Mouse (Mus musculus): ENCODE results near the gene Lyve1. TPM values are rescaled to one million over a fixed set of nuclear protein-coding genes. Genes with fewer than 3 reads are reported as not detected.

Gene Lyve1
- polyA plus RNA-seq, 2 experiments: 18.3 to 22.7 TPM

GRCm38 (mm10) chr7:110807460-110808030 is 55.5 kb downstream of the Lyve1 start:
- no peak overlapping the region for H3K4me2 ChIP-seq (ENCODE audit: low read depth)
- peaks cover 61% of the 10 kb centered on the region for H3K36me3 ChIP-seq (replicated peaks; ENCODE audit: control insufficient read depth, insufficient read depth, low read depth)
- H3K27me3 ChIP-seq (ENCODE audit: control insufficient read depth, insufficient read depth, low read length): no peaks in the 10 kb centered on the region
- no peak overlapping the region for H3K4me3 ChIP-seq (ENCODE audit: insufficient read depth in 1 of 2, low read depth in 2 of 2, low read length in 2 of 2)
- no peaks in the 10 kb centered on the region for H3K9me3 ChIP-seq (ENCODE audit: control insufficient read depth, low read length)
- H3K9ac ChIP-seq (replicated peaks): no peak overlapping the region
- ATAC-seq (ENCODE audit: insufficient read depth) (no peak), DNase-seq (ENCODE audit: low read depth in 3 of 3, low spot score in 3 of 3) (no peak)
- no peak for TF ChIP-seq EP300 (IDR thresholded peaks at IDR 0.05; ENCODE audit: low read depth)
- no peak for TF ChIP-seq CTCF (IDR thresholded peaks at IDR 0.05; ENCODE audit: low read depth)
- H3K27ac ChIP-seq: no peak overlapping the region
- H3K4me1 ChIP-seq (replicated peaks; ENCODE audit: control insufficient read depth in 2 of 2, insufficient read depth in 2 of 2, low read length in 1 of 2): no peaks in the 10 kb centered on the region
- 83% methylated on average over 13 of the region's 13 CpGs for WGBS (ENCODE audit: insufficient replicate concordance)

- no peak for DNase-seq (ENCODE audit: low read depth in 3 of 3, low spot score in 3 of 3)
Measured at GRCm38 (mm10) chr7:110804266-110804665, 58.8 kb downstream of the Lyve1 start.

GRCm38 (mm10) chr7:110803131-110803530 is 59.9 kb downstream of the Lyve1 start:
- peaks cover 60% of the 10 kb centered on the region for H3K36me3 ChIP-seq (replicated peaks; ENCODE audit: control insufficient read depth, insufficient read depth, low read depth)
- ATAC-seq (ENCODE audit: insufficient read depth): no peak
- 85% methylated on average over 10 of the region's 10 CpGs for WGBS (ENCODE audit: insufficient replicate concordance)

More at GRCm38 (mm10) chr7:110804266-110804665, 58.8 kb downstream of the Lyve1 start:
- no peak for TF ChIP-seq CTCF (IDR thresholded peaks at IDR 0.05; ENCODE audit: low read depth)
- TF ChIP-seq EP300 (IDR thresholded peaks at IDR 0.05; ENCODE audit: low read depth): no peak
- ATAC-seq (ENCODE audit: insufficient read depth): no peak
- Histone ChIP-seq H3K4me3 (ENCODE audit: insufficient read depth in 1 of 2, low read depth in 2 of 2, low read length in 2 of 2) (no peak overlapping the region), H3K9me3 (ENCODE audit: control insufficient read depth, low read length) (no peaks in the 10 kb centered on the region), H3K9ac (replicated peaks) (no peak overlapping the region), H3K4me1 (replicated peaks; ENCODE audit: control insufficient read depth in 2 of 2, insufficient read depth in 2 of 2, low read length in 1 of 2) (no peaks in the 10 kb centered on the region), H3K4me2 (ENCODE audit: low read depth) (no peak overlapping the region), H3K36me3 (replicated peaks; ENCODE audit: control insufficient read depth, insufficient read depth, low read depth) (peaks cover 59% of the 10 kb centered on the region), H3K27me3 (ENCODE audit: control insufficient read depth, insufficient read depth, low read length) (no peaks in the 10 kb centered on the region), H3K27ac (no peak overlapping the region)
- 69% methylated on average over 3 of the region's 3 CpGs for WGBS (ENCODE audit: insufficient replicate concordance)

GRCm38 (mm10) chr7:110801028-110801427 is 62.0 kb downstream of the Lyve1 start:
- ATAC-seq (ENCODE audit: insufficient read depth) (peak; percentile 48; the same call in 1 of the 2 replicates), DNase-seq (ENCODE audit: low read depth in 3 of 3, low spot score in 3 of 3) (peak; percentile 59 to 66 (median 64))
- Histone ChIP-seq H3K36me3 (replicated peaks; ENCODE audit: control insufficient read depth, insufficient read depth, low read depth) (peaks cover 58% of the 10 kb centered on the region), H3K27ac (no peak overlapping the region), H3K4me1 (replicated peaks; ENCODE audit: control insufficient read depth in 2 of 2, insufficient read depth in 2 of 2, low read length in 1 of 2) (no peaks in the 10 kb centered on the region), H3K4me3 (ENCODE audit: insufficient read depth in 1 of 2, low read depth in 2 of 2, low read length in 2 of 2) (no peak overlapping the region), H3K9me3 (ENCODE audit: control insufficient read depth, low read length) (no peaks in the 10 kb centered on the region), H3K9ac (replicated peaks) (no peak overlapping the region), H3K27me3 (ENCODE audit: control insufficient read depth, insufficient read depth, low read length) (no peaks in the 10 kb centered on the region), H3K4me2 (ENCODE audit: low read depth) (no peak overlapping the region)
- WGBS (ENCODE audit: insufficient replicate concordance): 0% methylated on average over 4 of the region's 4 CpGs
- TF ChIP-seq CTCF (IDR thresholded peaks at IDR 0.05; ENCODE audit: low read depth) (peak; percentile 96), EP300 (IDR thresholded peaks at IDR 0.05; ENCODE audit: low read depth) (no peak)

More at GRCm38 (mm10) chr7:110803131-110803530, 59.9 kb downstream of the Lyve1 start:
- Histone ChIP-seq H3K9me3 (ENCODE audit: control insufficient read depth, low read length) (no peaks in the 10 kb centered on the region), H3K4me1 (replicated peaks; ENCODE audit: control insufficient read depth in 2 of 2, insufficient read depth in 2 of 2, low read length in 1 of 2) (no peaks in the 10 kb centered on the region), H3K27me3 (ENCODE audit: control insufficient read depth, insufficient read depth, low read length) (no peaks in the 10 kb centered on the region), H3K27ac (no peak overlapping the region), H3K4me3 (ENCODE audit: insufficient read depth in 1 of 2, low read depth in 2 of 2, low read length in 2 of 2) (no peak overlapping the region), H3K9ac (replicated peaks) (no peak overlapping the region), H3K4me2 (ENCODE audit: low read depth) (no peak overlapping the region)
- TF ChIP-seq CTCF (IDR thresholded peaks at IDR 0.05; ENCODE audit: low read depth): no peak
- no peak for TF ChIP-seq EP300 (IDR thresholded peaks at IDR 0.05; ENCODE audit: low read depth)
- DNase-seq (ENCODE audit: low read depth in 3 of 3, low spot score in 3 of 3): no peak

Small RNA genes lying within 50 kb of the gene (microRNA-seq; reads per million reads assigned to microRNA genes)
- gene Gm47282: not detected

Other genes starting within 250 kb of the Lyve1 start
- gene Sbf2, start 248.3 kb downstream of the Lyve1 start, polyA plus RNA-seq (2012; rRNA removed): 2.6 and 2.9 TPM in 2 replicates
- gene Sbf2, start 248.3 kb downstream of the Lyve1 start, polyA plus RNA-seq (2014; fragmentation: Nextera tagmentation; extraction: Ambion mirVana): 3.3 TPM in 2 replicates
- gene Adm, start 235.6 kb downstream of the Lyve1 start, polyA plus RNA-seq (2012; rRNA removed): 1.5 TPM in 2 replicates
- gene Adm, start 235.6 kb downstream of the Lyve1 start, polyA plus RNA-seq (2014; fragmentation: Nextera tagmentation; extraction: Ambion mirVana): 1.2 and 1.4 TPM in 2 replicates
- gene Ampd3, start 95.0 kb downstream of the Lyve1 start, polyA plus RNA-seq (2012; rRNA removed): 19.4 and 21.9 TPM in 2 replicates
- 28.6 and 32.9 TPM in 2 replicates for gene Ampd3, start 95.0 kb downstream of the Lyve1 start, polyA plus RNA-seq (2014; fragmentation: Nextera tagmentation; extraction: Ambion mirVana)
- 11.8 and 17.4 TPM in 2 replicates for gene Rnf141, start 18.8 kb downstream of the Lyve1 start, polyA plus RNA-seq (2012; rRNA removed)
- gene Rnf141, start 18.8 kb downstream of the Lyve1 start, polyA plus RNA-seq (2014; fragmentation: Nextera tagmentation; extraction: Ambion mirVana): 25.4 and 25.9 TPM in 2 replicates
- 3.7 TPM in 2 replicates for gene Mrvi1, start 119.2 kb upstream of the Lyve1 start, polyA plus RNA-seq (2012; rRNA removed)
- 4.7 and 5.5 TPM in 2 replicates for gene Mrvi1, start 119.2 kb upstream of the Lyve1 start, polyA plus RNA-seq (2014; fragmentation: Nextera tagmentation; extraction: Ambion mirVana)
- gene Ctr9, start 165.7 kb upstream of the Lyve1 start, polyA plus RNA-seq (2012; rRNA removed): 7.0 and 12.7 TPM in 2 replicates
- 20.2 and 22.4 TPM in 2 replicates for gene Ctr9, start 165.7 kb upstream of the Lyve1 start, polyA plus RNA-seq (2014; fragmentation: Nextera tagmentation; extraction: Ambion mirVana)
- gene Eif4g2, start 219.8 kb upstream of the Lyve1 start, polyA plus RNA-seq (2012; rRNA removed): 63.6 and 135 TPM in 2 replicates
- 464 and 494 TPM in 2 replicates for gene Eif4g2, start 219.8 kb upstream of the Lyve1 start, polyA plus RNA-seq (2014; fragmentation: Nextera tagmentation; extraction: Ambion mirVana)